Mouse (Mus musculus) hindbrain, embryonic 14.5 days (tissue): ENCODE measurements around the gene Spns3. TPM values are rescaled to one million over a fixed set of nuclear protein-coding genes. Genes with fewer than 3 reads are reported as not detected.

ENCODE experiments used
- ATAC-seq: fragments of 200-750 bp; cut with Nextera tagmentation; 2 replicates; pipeline ENCODE4 v1.8.0; 2017; ENCODE audit warnings: moderate number of reproducible peaks, mild to moderate bottlenecking, moderate TSS enrichment, moderate library complexity; ENCODE audit not compliant: low FRiP score
- DNase-seq: peaks from one replicate; pipeline ENCODE4 v3.0.0-alpha.2; 2015; ENCODE audit warnings: low spot score
- H3K27ac ChIP-seq: fragments of 300-500 bp; sonication (generic); 2 replicates; pipeline ENCODE4 v1.5.1; 2014; ENCODE audit warnings: mild to moderate bottlenecking, moderate library complexity
- H3K27me3 ChIP-seq: fragments of 300-500 bp; sonication (generic); 2 replicates; pipeline ENCODE4 v1.6.1; 2014; ENCODE audit warnings: mild to moderate bottlenecking, low read length, mixed read lengths; ENCODE audit not compliant: control insufficient read depth, insufficient read depth
- H3K36me3 ChIP-seq: fragments of 300-500 bp; sonication (generic); replicated peaks from 2 replicates; pipeline ENCODE4 v1.6.1; 2014; ENCODE audit not compliant: control insufficient read depth, insufficient read depth
- H3K4me1 ChIP-seq: fragments of 300-500 bp; sonication (generic); replicated peaks from 2 replicates; pipeline ENCODE4 v1.6.1; 2014; ENCODE audit warnings: antibody characterized with exemption, low read length, mixed read lengths; ENCODE audit not compliant: control insufficient read depth, insufficient read depth
- H3K4me2 ChIP-seq: fragments of 300-500 bp; sonication (generic); replicated peaks from 2 replicates; pipeline ENCODE4 v1.6.1; 2014; ENCODE audit warnings: mild to moderate bottlenecking, moderate library complexity
- H3K4me3 ChIP-seq: fragments of 300-500 bp; sonication (generic); replicated peaks from 2 replicates; pipeline ENCODE4 v1.5.1; 2014; ENCODE audit warnings: mild to moderate bottlenecking, low read length
- H3K9ac ChIP-seq: fragments of 300-500 bp; sonication (generic); 2 replicates; pipeline ENCODE4 v1.6.1; 2014
- H3K9me3 ChIP-seq: fragments of 300-500 bp; sonication (generic); 2 replicates; pipeline ENCODE4 v1.6.1; 2016; ENCODE audit warnings: low read length; ENCODE audit not compliant: control insufficient read depth
- WGBS: fragments of 180-500 bp; shearing (Covaris S2); extraction: QIAGEN DNeasy Blood & Tissue Kit; methylation state at CpG from one replicate; pipeline ENCODE4 v1.1.7; 2014; 5-methylcytosine and 5-hydroxymethylcytosine counted together
- polyA plus RNA-seq: library from polyadenylated mRNA; unstranded; fragments of >200 nt; fragmentation: Nextera tagmentation; extraction: Ambion mirVana; gene quantifications from 2 replicates; pipeline ENCODE4 v1.2.1, GENCODE M21; 2014

Spns3 gene
- polyA plus RNA-seq, 1 experiment from 2014 or later: 0.11 TPM

DNA sequence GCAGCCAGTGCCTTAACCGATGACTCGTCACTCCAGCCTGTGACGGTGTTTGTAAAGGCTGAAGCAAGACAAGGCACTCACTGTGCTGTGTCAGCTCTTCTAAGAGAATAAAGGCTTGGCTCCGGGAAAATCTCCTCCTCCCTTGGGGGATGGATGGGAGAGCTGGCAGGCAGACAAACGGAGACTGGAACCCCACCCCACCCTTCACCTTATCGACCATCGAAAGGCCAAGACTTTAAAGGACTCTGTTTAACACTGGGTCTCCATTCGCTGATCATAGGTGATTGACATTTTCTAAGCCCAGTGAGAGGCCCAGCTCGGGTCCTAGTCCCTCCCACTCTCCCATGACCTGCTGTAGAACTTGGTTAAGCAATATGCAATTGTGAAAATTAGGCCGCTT is 8.4 kb downstream of the Spns3 start:
- Histone ChIP-seq H3K27me3 (no peaks in the 10 kb centered on the region), H3K4me3 (no peak overlapping the region), H3K9me3 (no peaks in the 10 kb centered on the region), H3K27ac (no peak overlapping the region), H3K4me2 (no peak overlapping the region), H3K4me1 (no peaks in the 10 kb centered on the region), H3K9ac (no peak overlapping the region), H3K36me3 (no peaks in the 10 kb centered on the region)
- ATAC-seq (no peak), DNase-seq (no peak)
- 56% methylated on average over 10 of the region's 10 CpGs for WGBS

DNA sequence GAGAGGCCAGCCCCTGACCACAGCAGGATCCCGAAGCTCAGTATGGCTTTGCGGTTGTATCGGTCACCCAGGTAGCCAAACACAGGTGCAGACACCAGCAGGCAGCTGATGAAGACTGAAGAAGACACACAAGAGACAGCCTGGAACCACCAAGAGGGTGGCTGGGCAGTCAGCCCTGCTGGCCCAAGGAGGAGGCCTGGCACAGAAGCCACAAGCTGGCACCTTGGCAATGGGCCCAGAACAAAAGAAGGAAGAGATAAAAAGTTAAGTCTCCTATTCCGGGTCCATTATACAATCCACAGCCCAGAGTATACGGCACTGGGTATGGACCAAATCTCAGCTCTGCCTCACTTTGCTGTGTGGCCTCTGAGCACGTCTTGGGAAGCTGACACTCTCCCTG is 9.9 kb downstream of the Spns3 start:
- Histone ChIP-seq H3K36me3 (no peaks in the 10 kb centered on the region), H3K27me3 (no peaks in the 10 kb centered on the region), H3K9ac (no peak overlapping the region), H3K9me3 (no peaks in the 10 kb centered on the region), H3K4me3 (no peak overlapping the region), H3K27ac (no peak overlapping the region), H3K4me2 (no peak overlapping the region), H3K4me1 (no peaks in the 10 kb centered on the region)
- WGBS: 81% methylated on average over 6 of the region's 6 CpGs
- no peak for ATAC-seq
- no peak for DNase-seq

- no peak for ATAC-seq
- Histone ChIP-seq H3K4me2 (no peak overlapping the region), H3K27ac (no peak overlapping the region), H3K27me3 (no peaks in the 10 kb centered on the region), H3K36me3 (no peaks in the 10 kb centered on the region), H3K4me3 (no peak overlapping the region), H3K9me3 (no peaks in the 10 kb centered on the region), H3K4me1 (no peaks in the 10 kb centered on the region), H3K9ac (no peak overlapping the region)
- 93% methylated on average over 7 of the region's 7 CpGs for WGBS
- DNase-seq: no peak
These were observed 11.5 kb downstream of the Spns3 start for GRCm38 (mm10) chr11:72538811-72539210.

DNA sequence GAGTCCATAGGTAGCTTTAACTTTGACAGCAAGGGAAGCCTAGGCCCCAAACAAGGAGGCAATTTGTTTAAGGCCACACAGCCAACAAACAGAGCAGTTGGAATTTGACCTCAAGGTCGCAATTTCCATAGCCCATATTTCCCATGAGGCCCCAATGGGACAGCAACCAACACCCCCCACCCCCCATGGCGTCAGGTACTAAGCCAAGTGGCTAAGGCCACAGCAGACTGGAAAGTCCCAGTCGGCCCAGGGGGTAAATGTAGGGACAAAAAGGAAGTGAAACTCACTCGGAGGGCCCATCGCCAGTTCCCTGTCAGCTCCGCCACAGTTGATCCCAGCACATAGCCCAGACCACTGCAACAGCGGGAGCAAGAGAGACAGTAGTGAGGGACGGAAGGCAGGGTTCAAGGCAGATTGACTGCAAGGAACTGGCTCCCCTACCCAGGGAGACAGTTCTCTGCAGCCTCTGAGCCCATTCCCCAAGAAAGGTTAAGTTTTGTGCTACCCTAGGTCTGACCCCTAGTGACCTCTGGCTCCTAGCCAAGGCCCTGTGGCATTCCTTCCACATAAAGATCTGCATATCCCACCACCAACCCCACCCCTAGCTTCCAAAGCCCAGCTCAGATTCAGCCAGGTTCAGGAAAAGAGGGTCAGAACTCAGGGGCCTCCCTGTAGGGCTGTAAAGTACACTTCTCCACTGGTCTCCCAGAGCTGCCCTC is 12.1 kb downstream of the Spns3 start:
- DNase-seq (no peak), ATAC-seq (no peak)
- Histone ChIP-seq H3K9ac (no peak overlapping the region), H3K27me3 (no peaks in the 10 kb centered on the region), H3K4me1 (no peaks in the 10 kb centered on the region), H3K4me3 (no peak overlapping the region), H3K4me2 (no peak overlapping the region), H3K36me3 (no peaks in the 10 kb centered on the region), H3K9me3 (no peaks in the 10 kb centered on the region), H3K27ac (no peak overlapping the region)
- 65% methylated on average over 8 of the region's 8 CpGs for WGBS

DNA sequence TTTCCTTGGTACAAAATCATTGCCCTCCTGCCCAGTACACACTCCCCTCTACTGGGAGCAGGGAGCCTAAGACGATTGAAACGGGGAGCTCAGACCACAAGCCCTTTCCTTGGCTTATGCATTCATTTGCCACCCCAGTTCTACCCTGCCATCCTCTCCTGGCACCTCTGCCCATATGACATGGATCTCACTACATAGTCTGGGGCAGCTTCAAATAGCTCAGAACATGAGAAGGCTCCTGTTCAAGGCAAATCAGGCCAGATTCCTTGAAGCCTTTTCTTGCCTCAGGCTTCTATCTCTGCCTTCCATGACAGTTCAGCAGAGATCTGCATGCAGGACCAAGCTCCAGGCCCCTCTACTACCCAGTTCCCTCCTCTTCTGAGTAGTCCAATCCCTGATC is 12.8 kb downstream of the Spns3 start:
- ATAC-seq: no peak

DNA sequence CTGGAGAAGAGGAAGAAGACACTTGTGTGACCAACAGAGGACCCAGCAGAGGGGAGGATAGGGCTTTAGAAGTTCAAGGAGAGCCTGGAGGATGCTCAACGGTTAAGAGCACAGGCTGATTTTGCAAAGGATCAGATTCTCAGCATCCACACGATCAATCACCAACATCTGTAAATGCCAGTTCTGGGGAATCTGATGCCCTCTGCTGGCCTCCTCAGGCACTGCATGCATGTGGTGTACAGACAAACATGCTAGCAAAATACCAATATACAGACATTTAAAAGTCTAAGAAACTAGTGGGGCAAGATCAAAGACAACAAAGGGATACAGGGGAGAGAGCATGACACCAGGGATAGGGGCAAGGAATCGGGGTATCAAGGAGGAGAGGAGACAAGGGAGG is 14.8 kb downstream of the Spns3 start:
- DNase-seq: no peak
- ATAC-seq: no peak
- Histone ChIP-seq H3K4me1 (no peaks in the 10 kb centered on the region), H3K36me3 (no peaks in the 10 kb centered on the region), H3K4me3 (no peak overlapping the region), H3K9ac (no peak overlapping the region), H3K4me2 (no peak overlapping the region), H3K27ac (no peak overlapping the region), H3K9me3 (no peaks in the 10 kb centered on the region), H3K27me3 (no peaks in the 10 kb centered on the region)
- WGBS: 86% methylated on average over 3 of the region's 3 CpGs

More for the DNA sequence above, 12.8 kb downstream of the Spns3 start:
- Histone ChIP-seq H3K9me3 (no peaks in the 10 kb centered on the region), H3K4me1 (no peaks in the 10 kb centered on the region), H3K27me3 (no peaks in the 10 kb centered on the region), H3K4me2 (no peak overlapping the region), H3K9ac (no peak overlapping the region), H3K4me3 (no peak overlapping the region), H3K36me3 (no peaks in the 10 kb centered on the region), H3K27ac (no peak overlapping the region)
- no peak for DNase-seq
- 93% methylated on average over 2 of the region's 2 CpGs for WGBS

DNA sequence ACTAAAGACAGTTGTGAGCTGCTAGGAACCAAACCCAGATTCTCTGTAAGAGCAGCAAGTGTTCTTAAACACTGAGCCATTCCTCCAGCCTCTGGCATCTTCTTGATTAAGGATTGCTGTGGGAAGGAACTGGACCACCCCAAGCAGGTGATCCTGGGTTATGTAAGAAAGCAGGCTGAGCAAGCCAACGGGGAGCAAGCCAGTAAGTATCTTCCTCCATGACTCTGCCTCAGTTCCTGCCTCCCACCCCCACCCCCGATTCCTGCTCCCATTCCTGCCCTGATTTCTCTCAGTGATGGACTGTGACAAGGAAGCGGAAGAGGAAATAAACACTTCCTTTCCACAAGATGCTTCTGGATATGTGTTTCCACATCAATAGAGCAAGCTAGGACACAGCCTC is 17.4 kb downstream of the Spns3 start:
- DNase-seq (no peak), ATAC-seq (no peak)
- Histone ChIP-seq H3K4me3 (no peak overlapping the region), H3K9ac (no peak overlapping the region), H3K4me2 (no peak overlapping the region), H3K36me3 (no peaks in the 10 kb centered on the region), H3K27me3 (no peaks in the 10 kb centered on the region), H3K9me3 (no peaks in the 10 kb centered on the region), H3K4me1 (no peaks in the 10 kb centered on the region), H3K27ac (no peak overlapping the region)
- WGBS: 84% methylated on average over 3 of the region's 3 CpGs

DNA sequence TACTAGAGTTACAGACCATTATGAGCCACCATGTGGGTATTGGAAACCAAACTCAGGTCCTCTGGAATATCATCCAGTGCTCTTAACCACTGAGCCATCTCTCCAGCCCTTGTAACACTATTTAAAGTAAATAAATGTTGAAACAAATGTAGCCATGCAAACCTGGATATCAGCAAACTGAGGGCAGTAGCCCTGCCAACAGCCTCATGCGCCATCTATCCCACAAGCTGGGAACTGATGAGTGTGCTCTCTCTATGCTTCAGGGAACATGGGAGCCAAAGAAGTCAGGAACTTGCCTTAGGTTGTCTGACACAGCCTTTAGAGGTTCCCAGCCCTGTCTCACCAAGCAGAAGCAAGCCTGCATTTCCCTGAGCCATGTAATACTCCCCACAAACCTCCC is 18.7 kb downstream of the Spns3 start:
- ATAC-seq (no peak), DNase-seq (no peak)
- Histone ChIP-seq H3K27me3 (no peaks in the 10 kb centered on the region), H3K36me3 (no peaks in the 10 kb centered on the region), H3K9ac (no peak overlapping the region), H3K4me2 (no peak overlapping the region), H3K9me3 (no peaks in the 10 kb centered on the region), H3K4me3 (no peak overlapping the region), H3K27ac (no peak overlapping the region), H3K4me1 (no peaks in the 10 kb centered on the region)
- 93% methylated on average over 1 of the region's 1 CpGs for WGBS

GRCm38 (mm10) chr11:72531144-72531543 is 19.2 kb downstream of the Spns3 start:
- no peak overlapping the region for H3K4me2 ChIP-seq
- H3K9me3 ChIP-seq: no peaks in the 10 kb centered on the region
- no peaks in the 10 kb centered on the region for H3K4me1 ChIP-seq
- no peak overlapping the region for H3K27ac ChIP-seq
- H3K9ac ChIP-seq: no peak overlapping the region
- H3K36me3 ChIP-seq: no peaks in the 10 kb centered on the region
- no peaks in the 10 kb centered on the region for H3K27me3 ChIP-seq
- ATAC-seq: no peak
- no peak overlapping the region for H3K4me3 ChIP-seq
- WGBS: 87% methylated on average over 5 of the region's 5 CpGs
- DNase-seq: no peak

GRCm38 (mm10) chr11:72526190-72526589 is 24.1 kb downstream of the Spns3 start:
- no peak overlapping the region for H3K27ac ChIP-seq
- H3K4me3 ChIP-seq: no peak overlapping the region
- H3K9me3 ChIP-seq: no peaks in the 10 kb centered on the region
- DNase-seq: no peak
- WGBS: 85% methylated on average over 4 of the region's 4 CpGs
- 0 out of 2 replicates have a peak, but pooled peaks cover 3% of the 10 kb centered on the region for H3K4me1 ChIP-seq
- no peak for ATAC-seq
- H3K27me3 ChIP-seq: no peaks in the 10 kb centered on the region
- no peak overlapping the region for H3K4me2 ChIP-seq
- H3K36me3 ChIP-seq: no peaks in the 10 kb centered on the region
- H3K9ac ChIP-seq: no peak overlapping the region
